Mouse (Mus musculus): Measurements from ENCODE around the gene Praf2. TPM values are rescaled to one million over a fixed set of nuclear protein-coding genes. Genes with fewer than 3 reads are reported as not detected.
"Not testable (repeated sequence)": the region's sequence is repeated elsewhere in the genome, so short reads cannot be mapped to it uniquely, and the experiment has no call there.

The Praf2 gene
- polyA plus RNA-seq, 1 experiment from 2014 or later, result 29.8 TPM

- Histone ChIP-seq H3K4me1 (replicated peaks; ENCODE audit: control insufficient read depth, insufficient read depth, low read length) (no peaks in the 10 kb centered on the region), H3K9ac (ENCODE audit: low read depth, low read length) (no peak overlapping the region), H3K4me3 (ENCODE audit: low read depth, low read length) (peak overlapping the region; percentile 71; the same call in 1 of the 2 replicates), H3K36me3 (ENCODE audit: control insufficient read depth, insufficient read depth, low read length) (no peaks in the 10 kb centered on the region), H3K9me3 (ENCODE audit: control insufficient read depth, low read length) (no peaks in the 10 kb centered on the region), H3K27ac (ENCODE audit: low read depth, low read length) (no peak overlapping the region), H3K27me3 (replicated peaks; ENCODE audit: control insufficient read depth, insufficient read depth, low read length) (no peaks in the 10 kb centered on the region), H3K4me2 (peak overlapping the region; percentile 48; the same call in 1 of the 2 replicates)
- DNase-seq (ENCODE audit: low spot score) (no peak), ATAC-seq (replicated peaks; ENCODE audit: low FRiP score) (no peak; the same call in none of the 2 replicates)
- 41% methylated on average over 6 of the region's 6 CpGs for WGBS
These were observed 31.7 kb upstream of the Praf2 start for GRCm38 (mm10) chrX:7696520-7696919.

GRCm38 (mm10) chrX:7696954-7697381, 31.3 kb upstream of the Praf2 start, which contains the start of gene Gpkow:
Gene Gpkow, plus strand, starts transcription at chrX:7697131.
- H3K4me2 ChIP-seq, result peak within 1 kb of the TSS; percentile 72
- WGBS, result 4% methylated on average over 33 of the region's 33 CpGs
- H3K36me3 ChIP-seq (ENCODE audit: control insufficient read depth, insufficient read depth, low read length), result no peaks in the 10 kb centered on the region
- H3K9ac ChIP-seq (ENCODE audit: low read depth, low read length), result peak within 1 kb of the TSS; percentile 70
- H3K27ac ChIP-seq (ENCODE audit: low read depth, low read length), result peak within 1 kb of the TSS; percentile 48
- no peaks in the 10 kb centered on the region for H3K4me1 ChIP-seq (replicated peaks; ENCODE audit: control insufficient read depth, insufficient read depth, low read length)
- no peaks in the 10 kb centered on the region for H3K9me3 ChIP-seq (ENCODE audit: control insufficient read depth, low read length)
- peak within 1 kb of the TSS; percentile 71 for H3K4me3 ChIP-seq (ENCODE audit: low read depth, low read length)
- ATAC-seq (replicated peaks; ENCODE audit: low FRiP score), result peak; percentile 94
- peak; percentile 63 for DNase-seq (ENCODE audit: low spot score)
- H3K27me3 ChIP-seq (replicated peaks; ENCODE audit: control insufficient read depth, insufficient read depth, low read length), result no peaks in the 10 kb centered on the region

- not testable (repeated sequence) for H3K9ac ChIP-seq (ENCODE audit: low read depth, low read length); H3K4me1 ChIP-seq (replicated peaks; ENCODE audit: control insufficient read depth, insufficient read depth, low read length); H3K36me3 ChIP-seq (ENCODE audit: control insufficient read depth, insufficient read depth, low read length); H3K27ac ChIP-seq (ENCODE audit: low read depth, low read length); H3K27me3 ChIP-seq (replicated peaks; ENCODE audit: control insufficient read depth, insufficient read depth, low read length); H3K9me3 ChIP-seq (ENCODE audit: control insufficient read depth, low read length); DNase-seq (ENCODE audit: low spot score)
- peak overlapping the region; percentile 60 for H3K4me2 ChIP-seq
- ATAC-seq (replicated peaks; ENCODE audit: low FRiP score), result peak; percentile 39; the same call in 1 of the 2 replicates
- 19% methylated on average over 5 of the region's 12 CpGs for WGBS
- peak overlapping the region; percentile 44 for H3K4me3 ChIP-seq (ENCODE audit: low read depth, low read length)
These were observed 14.5 kb upstream of the Praf2 start for GRCm38 (mm10) chrX:7713764-7714134.

GRCm38 (mm10) chrX:7714135-7714899, 13.9 kb upstream of the Praf2 start, which contains the start of gene Wdr45:
Gene Wdr45, plus strand, starts transcription at chrX:7714333.
- H3K27me3 ChIP-seq (replicated peaks; ENCODE audit: control insufficient read depth, insufficient read depth, low read length); H3K36me3 ChIP-seq (ENCODE audit: control insufficient read depth, insufficient read depth, low read length); H3K27ac ChIP-seq (ENCODE audit: low read depth, low read length); H3K4me1 ChIP-seq (replicated peaks; ENCODE audit: control insufficient read depth, insufficient read depth, low read length); H3K9ac ChIP-seq (ENCODE audit: low read depth, low read length); H3K9me3 ChIP-seq (ENCODE audit: control insufficient read depth, low read length): not testable (repeated sequence)
- Histone ChIP-seq H3K4me3 (ENCODE audit: low read depth, low read length) (peak within 1 kb of the TSS; percentile 44), H3K4me2 (peak within 1 kb of the TSS; percentile 60)
- peak; percentile 71 for DNase-seq (ENCODE audit: low spot score)
- peak; percentile 94 for ATAC-seq (replicated peaks; ENCODE audit: low FRiP score)
- 13% methylated on average over 33 of the region's 60 CpGs for WGBS

- not testable (repeated sequence) for ATAC-seq (replicated peaks; ENCODE audit: low FRiP score); DNase-seq (ENCODE audit: low spot score); H3K4me1 ChIP-seq (replicated peaks; ENCODE audit: control insufficient read depth, insufficient read depth, low read length); H3K9ac ChIP-seq (ENCODE audit: low read depth, low read length); H3K9me3 ChIP-seq (ENCODE audit: control insufficient read depth, low read length); H3K27ac ChIP-seq (ENCODE audit: low read depth, low read length); H3K36me3 ChIP-seq (ENCODE audit: control insufficient read depth, insufficient read depth, low read length); H3K4me3 ChIP-seq (ENCODE audit: low read depth, low read length); H3K4me2 ChIP-seq; H3K27me3 ChIP-seq (replicated peaks; ENCODE audit: control insufficient read depth, insufficient read depth, low read length)
- 8% methylated on average over 1 of the region's 1 CpGs for WGBS
These were observed 12.2 kb upstream of the Praf2 start for GRCm38 (mm10) chrX:7716058-7716457.

- DNase-seq (ENCODE audit: low spot score) (peak; percentile 78), ATAC-seq (replicated peaks; ENCODE audit: low FRiP score) (peak; percentile 89)
- H3K4me1 ChIP-seq (replicated peaks; ENCODE audit: control insufficient read depth, insufficient read depth, low read length), result peaks cover 3% of the 10 kb centered on the region; the same call in 1 of the 2 replicates
- H3K4me2 ChIP-seq, result peak within 1 kb of the TSS; percentile 75
- H3K36me3 ChIP-seq (ENCODE audit: control insufficient read depth, insufficient read depth, low read length), result no peaks in the 10 kb centered on the region; the same call in 1 of the 2 replicates
- H3K9me3 ChIP-seq (ENCODE audit: control insufficient read depth, low read length), result no peaks in the 10 kb centered on the region
- WGBS, result 23% methylated on average over 22 of the region's 22 CpGs
- H3K27ac ChIP-seq (ENCODE audit: low read depth, low read length), result peak within 1 kb of the TSS; percentile 73
- H3K9ac ChIP-seq (ENCODE audit: low read depth, low read length), result peak within 1 kb of the TSS; percentile 67
- H3K27me3 ChIP-seq (replicated peaks; ENCODE audit: control insufficient read depth, insufficient read depth, low read length), result no peaks in the 10 kb centered on the region
- H3K4me3 ChIP-seq (ENCODE audit: low read depth, low read length), result peak within 1 kb of the TSS; percentile 72
These were observed 6.5 kb upstream of the Praf2 start, which contains the start of gene Gm45208 for GRCm38 (mm10) chrX:7721514-7722281. Gene Gm45208, plus strand, starts transcription at chrX:7722245.

GRCm38 (mm10) chrX:7722282-7722611, 6.0 kb upstream of the Praf2 start:
- Histone ChIP-seq H3K27ac (ENCODE audit: low read depth, low read length) (peak overlapping the region; percentile 73; the same call in 1 of the 2 replicates), H3K9me3 (ENCODE audit: control insufficient read depth, low read length) (no peaks in the 10 kb centered on the region), H3K4me1 (replicated peaks; ENCODE audit: control insufficient read depth, insufficient read depth, low read length) (peaks cover 3% of the 10 kb centered on the region; the same call in 1 of the 2 replicates), H3K9ac (ENCODE audit: low read depth, low read length) (peak overlapping the region; percentile 67), H3K4me2 (peak overlapping the region; percentile 75), H3K36me3 (ENCODE audit: control insufficient read depth, insufficient read depth, low read length) (no peaks in the 10 kb centered on the region; the same call in 1 of the 2 replicates), H3K4me3 (ENCODE audit: low read depth, low read length) (peak overlapping the region; percentile 72), H3K27me3 (replicated peaks; ENCODE audit: control insufficient read depth, insufficient read depth, low read length) (no peaks in the 10 kb centered on the region)
- ATAC-seq (replicated peaks; ENCODE audit: low FRiP score) (no peak), DNase-seq (ENCODE audit: low spot score) (no peak)
- WGBS, result 15% methylated on average over 11 of the region's 11 CpGs

- Histone ChIP-seq H3K27ac (ENCODE audit: low read depth, low read length) (no peak overlapping the region), H3K4me2 (peak overlapping the region; percentile 75), H3K36me3 (ENCODE audit: control insufficient read depth, insufficient read depth, low read length) (no peaks in the 10 kb centered on the region; the same call in 1 of the 2 replicates), H3K4me3 (ENCODE audit: low read depth, low read length) (peak overlapping the region; percentile 72), H3K9me3 (ENCODE audit: control insufficient read depth, low read length) (no peaks in the 10 kb centered on the region), H3K4me1 (replicated peaks; ENCODE audit: control insufficient read depth, insufficient read depth, low read length) (peaks cover 3% of the 10 kb centered on the region; the same call in 1 of the 2 replicates), H3K9ac (ENCODE audit: low read depth, low read length) (peak overlapping the region; percentile 67), H3K27me3 (replicated peaks; ENCODE audit: control insufficient read depth, insufficient read depth, low read length) (no peaks in the 10 kb centered on the region)
- 14% methylated on average over 4 of the region's 4 CpGs for WGBS
- DNase-seq (ENCODE audit: low spot score) (no peak), ATAC-seq (replicated peaks; ENCODE audit: low FRiP score) (no peak)
These were observed 5.5 kb upstream of the Praf2 start for GRCm38 (mm10) chrX:7722691-7723090.

Measured in liver, embryonic 11.5 days (tissue).